Mouse (Mus musculus): ENCODE results near the gene Gpha2.
A peak's percentile ranks its signal among the peaks of the same experiment; 100 is the strongest.

The Gpha2 gene

GRCm38 (mm10) chr19:6226135-6226534 is at the start of gene Gpha2:
Gene Gpha2 (plus strand): TSS chr19:6226380.
- no peak for DNase-seq (ENCODE audit: low read depth)

GRCm38 (mm10) chr19:6178775-6179174 is 47.4 kb upstream of the Gpha2 start:
- DNase-seq (ENCODE audit: low read depth), result no peak

- DNase-seq (ENCODE audit: low read depth), result peak; percentile 20
Observed at GRCm38 (mm10) chr19:6181629-6182028, 44.6 kb upstream of the Gpha2 start.

DNA sequence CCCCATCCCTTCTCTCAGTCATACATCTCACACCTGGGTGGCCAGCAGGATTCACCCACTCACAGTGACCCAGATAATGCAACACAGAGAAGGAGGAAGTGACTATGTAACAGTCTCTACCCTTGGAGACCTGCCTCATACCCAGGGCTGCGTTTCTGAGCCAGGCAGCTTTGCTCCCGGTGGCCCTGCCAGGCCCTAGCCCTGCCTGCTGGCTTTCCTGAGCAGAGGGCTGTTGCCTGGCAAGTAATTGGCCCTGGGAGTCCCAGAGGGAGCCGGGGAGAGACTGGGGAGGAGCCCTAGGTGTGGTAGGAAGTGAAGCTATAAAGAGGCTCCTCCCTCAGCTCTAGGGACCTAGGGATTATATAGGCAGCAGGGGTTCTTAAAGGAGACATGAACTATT is 43.6 kb upstream of the Gpha2 start:
- DNase-seq (ENCODE audit: low read depth), result no peak

DNA sequence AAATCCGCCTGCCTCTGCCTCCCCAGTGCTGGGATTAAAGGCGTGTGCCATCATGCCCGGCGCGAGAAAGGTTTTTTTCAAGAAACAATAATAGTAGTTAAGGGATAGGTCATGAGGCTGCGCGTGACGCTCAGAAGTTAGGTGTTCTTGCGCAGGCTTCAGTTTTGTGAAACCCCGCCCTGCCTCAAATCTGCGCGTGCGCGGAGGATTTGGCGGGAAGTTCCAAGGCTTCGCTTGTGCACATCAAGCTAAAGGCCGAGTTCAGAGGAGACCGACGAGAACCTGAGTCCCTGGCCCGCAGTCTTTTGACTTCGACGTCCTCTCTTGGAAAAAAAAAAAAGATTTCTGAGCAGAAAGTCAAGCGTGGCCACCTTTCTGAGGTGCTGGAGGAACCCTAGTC is 42.0 kb upstream of the Gpha2 start, which contains the start of gene Majin:
TSS of gene Majin (plus strand) at position 258 of the 400 bp plus-strand sequence.
- no peak for DNase-seq (ENCODE audit: low read depth)

DNA sequence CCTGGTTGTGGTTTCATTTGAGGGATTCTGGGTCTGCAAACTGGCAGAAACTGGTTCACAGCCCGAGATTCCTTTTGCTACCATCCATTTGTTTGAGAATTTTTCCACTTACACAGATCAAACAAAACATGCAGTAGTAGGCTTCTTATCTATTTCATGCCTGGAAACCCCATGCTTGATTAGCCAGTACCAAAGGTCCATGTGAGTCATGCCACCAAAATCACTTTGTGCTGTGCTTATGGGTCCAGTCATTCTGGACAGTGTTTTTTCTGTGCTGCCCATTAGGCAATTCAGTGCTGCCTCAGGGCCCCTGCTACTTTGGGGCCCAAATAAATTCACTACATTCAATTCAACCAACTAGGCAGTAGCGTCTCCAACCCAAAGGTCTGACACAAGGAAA is 21.9 kb upstream of the Gpha2 start:
- DNase-seq (ENCODE audit: low read depth), result no peak

DNA sequence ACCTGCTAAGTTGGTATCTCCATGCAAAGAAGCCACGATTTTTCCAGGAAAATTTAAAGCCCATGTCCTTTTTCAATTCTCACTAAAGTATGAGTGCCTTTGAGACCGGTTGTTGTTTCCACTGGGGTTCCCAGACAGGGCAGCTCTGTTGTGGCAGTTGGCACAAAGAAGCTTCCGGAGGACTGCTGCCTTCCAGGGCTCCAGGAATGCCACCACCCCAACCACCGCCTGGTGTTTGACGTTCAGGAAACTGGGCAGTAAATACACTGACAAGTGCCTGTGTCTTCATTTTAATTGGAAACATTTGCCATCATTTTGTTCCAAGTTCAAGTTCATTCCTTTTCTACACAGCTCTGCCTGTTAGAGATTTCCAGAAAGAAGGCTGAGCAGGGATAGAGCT is 19.5 kb upstream of the Gpha2 start:
- no peak for DNase-seq (ENCODE audit: low read depth)

DNA sequence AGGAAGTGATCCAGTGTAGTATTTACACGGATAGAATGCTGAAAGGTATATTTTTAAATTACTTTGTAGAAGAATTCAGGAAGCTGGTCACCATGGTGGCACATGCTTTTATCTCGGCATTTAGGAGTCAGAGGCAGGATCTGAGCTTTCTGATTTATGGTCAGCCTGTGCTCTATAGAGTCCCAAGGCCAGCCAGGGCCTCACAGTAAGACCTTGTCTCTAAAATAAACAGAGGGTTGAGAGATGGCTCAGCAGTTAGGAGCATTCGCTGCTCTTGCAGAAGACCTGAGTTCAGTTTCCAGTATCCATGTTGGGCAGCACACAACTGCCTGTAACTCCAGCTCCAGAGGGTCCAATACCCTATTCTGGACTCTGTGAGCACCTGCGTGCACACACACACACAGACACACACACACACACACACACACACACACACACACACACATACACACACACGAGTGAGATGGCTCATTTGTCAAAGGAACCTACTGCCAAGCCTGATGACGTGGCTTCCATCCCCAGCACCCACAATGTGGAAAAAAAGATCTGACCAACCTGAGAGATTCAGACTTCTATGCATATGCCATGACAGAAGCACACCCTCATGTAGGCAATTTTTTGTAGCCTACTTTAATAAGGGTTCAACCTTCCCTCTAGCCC is 10.0 kb upstream of the Gpha2 start:
- no peak for DNase-seq (ENCODE audit: low read depth)

DNA sequence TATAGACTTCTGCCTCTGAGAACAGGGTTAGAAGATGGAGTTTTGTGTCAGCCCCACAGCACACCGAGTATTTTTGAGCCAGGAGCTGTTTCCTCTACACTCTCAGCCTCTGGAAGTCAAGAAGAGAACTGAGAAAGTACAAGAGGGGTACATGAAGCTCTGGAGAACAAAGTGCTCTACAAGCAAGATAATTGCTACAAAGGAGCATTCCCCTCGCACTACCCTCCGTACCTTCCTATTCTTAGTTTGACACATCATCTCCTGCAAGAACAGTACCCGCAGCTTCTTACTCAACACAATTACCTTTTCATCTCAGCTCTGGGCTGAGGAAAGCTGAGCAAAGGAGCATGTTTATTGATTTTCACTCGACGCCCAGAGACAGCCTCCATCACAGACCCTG is 7.6 kb upstream of the Gpha2 start:
- DNase-seq (ENCODE audit: low read depth), result no peak

GRCm38 (mm10) chr19:6226763-6227162 is 583 bp downstream of the Gpha2 start:
- DNase-seq (ENCODE audit: low read depth), result no peak

GRCm38 (mm10) chr19:6227864-6228263 is 1.7 kb downstream of the Gpha2 start:
- no peak for DNase-seq (ENCODE audit: low read depth)

DNA sequence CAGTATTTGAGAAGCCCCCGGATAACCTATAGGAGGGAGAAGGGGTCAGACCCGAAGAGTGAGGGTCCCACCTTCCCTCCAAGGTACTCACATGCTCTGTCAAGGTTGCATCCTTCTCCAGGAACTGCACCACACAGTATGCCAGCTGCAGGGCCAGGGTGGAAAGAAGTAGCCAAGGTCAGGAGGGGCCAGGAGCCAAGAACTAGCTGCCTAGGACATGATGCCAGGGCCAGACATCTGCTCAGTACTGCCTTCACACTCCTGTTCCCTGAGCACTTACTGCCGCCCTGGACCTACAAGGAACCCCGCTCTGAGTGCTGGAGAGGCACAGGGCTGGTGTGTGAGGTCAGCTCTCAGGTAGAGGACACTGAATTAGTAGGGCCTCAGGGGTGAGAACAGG is 4.2 kb downstream of the Gpha2 start:
- DNase-seq (ENCODE audit: low read depth), result no peak

DNA sequence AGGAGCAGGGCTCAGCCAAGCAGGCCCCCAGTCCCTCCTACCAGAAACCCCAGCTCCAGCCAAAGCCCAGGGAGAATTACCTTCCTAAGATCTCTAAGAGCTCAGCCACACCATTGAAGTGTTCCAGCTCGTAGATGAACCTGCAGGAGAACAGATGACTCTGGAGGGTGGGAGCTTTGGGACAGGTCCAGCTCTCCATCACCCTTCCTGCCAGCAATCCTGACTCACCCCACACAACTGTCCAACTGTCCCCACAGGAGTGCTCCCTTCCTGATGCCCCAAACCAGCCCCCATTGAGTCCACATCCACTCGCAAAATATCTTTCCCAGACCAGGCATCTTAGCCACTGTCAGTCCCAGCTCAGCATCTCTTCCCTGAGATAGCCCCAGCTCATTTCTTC is 4.9 kb downstream of the Gpha2 start:
- DNase-seq (ENCODE audit: low read depth), result no peak

GRCm38 (mm10) chr19:6233647-6234046 is 7.5 kb downstream of the Gpha2 start:
- no peak for DNase-seq (ENCODE audit: low read depth)

DNA sequence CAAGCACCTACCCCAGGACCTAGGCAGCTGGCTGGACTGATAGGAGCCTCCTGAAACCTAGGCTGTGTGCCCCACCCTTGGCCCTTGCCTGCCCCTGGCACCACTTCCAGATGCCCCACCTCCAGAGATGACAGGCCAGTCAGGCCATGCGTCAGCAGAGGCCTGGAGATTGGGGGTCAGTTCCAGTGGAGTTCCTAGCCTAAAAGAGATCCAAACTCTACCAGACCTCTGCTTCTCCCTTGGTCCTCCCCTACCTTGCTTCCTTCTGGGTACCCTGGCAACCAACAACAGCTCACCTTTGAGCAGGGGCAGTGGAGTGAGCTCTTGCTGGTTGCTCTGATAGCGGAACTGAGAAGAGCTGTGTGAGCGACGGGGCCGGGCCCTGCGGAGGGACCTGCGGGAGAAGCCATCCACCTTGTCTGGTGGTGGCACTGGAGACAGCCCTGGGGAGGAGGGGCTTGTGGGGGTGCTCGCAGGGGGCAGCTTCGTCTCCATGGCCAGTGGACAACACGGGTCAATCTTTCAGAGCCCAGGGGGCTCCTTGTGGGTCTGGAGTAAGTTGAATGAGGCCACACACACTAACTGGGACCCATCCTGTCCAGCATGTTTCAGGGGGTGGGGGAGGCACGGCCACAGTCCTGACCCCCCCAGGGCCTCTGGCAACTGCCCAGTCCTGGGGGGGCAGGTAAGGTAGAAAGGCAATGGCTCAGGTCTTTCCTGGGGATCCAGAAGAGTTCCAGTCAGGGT is 8.3 kb downstream of the Gpha2 start:
- no peak for DNase-seq (ENCODE audit: low read depth)

GRCm38 (mm10) chr19:6235084-6236052 is 9.2 kb downstream of the Gpha2 start, which contains the start of gene Ppp2r5b:
Gene Ppp2r5b (minus strand): TSS chr19:6235872.
- peak; percentile 98 for DNase-seq (ENCODE audit: low read depth)

GRCm38 (mm10) chr19:6236053-6236441 is 9.9 kb downstream of the Gpha2 start:
- DNase-seq (ENCODE audit: low read depth), result peak; percentile 91

GRCm38 (mm10) chr19:6236842-6237241 is 10.7 kb downstream of the Gpha2 start:
- no peak for DNase-seq (ENCODE audit: low read depth)

DNA sequence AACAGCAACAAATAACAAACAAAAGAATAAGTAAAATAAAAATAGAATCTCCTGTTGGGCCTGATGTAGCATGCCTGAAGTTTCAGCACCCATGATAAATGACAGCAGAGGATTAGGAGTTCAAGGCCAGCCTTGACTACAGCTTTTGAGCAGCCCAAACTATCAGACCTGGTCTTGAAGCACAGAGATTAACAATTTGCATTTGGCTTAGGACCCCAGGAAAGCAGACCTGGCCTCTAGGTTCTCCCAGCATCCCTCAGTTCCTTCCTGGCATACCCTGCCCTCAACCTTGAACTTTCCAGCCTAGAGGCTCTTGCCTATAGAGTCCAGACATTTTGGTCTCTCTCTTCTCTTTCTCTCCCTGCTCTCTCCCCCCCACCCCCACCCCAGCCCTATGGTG is 12.6 kb downstream of the Gpha2 start:
- no peak for DNase-seq (ENCODE audit: low read depth)

DNA sequence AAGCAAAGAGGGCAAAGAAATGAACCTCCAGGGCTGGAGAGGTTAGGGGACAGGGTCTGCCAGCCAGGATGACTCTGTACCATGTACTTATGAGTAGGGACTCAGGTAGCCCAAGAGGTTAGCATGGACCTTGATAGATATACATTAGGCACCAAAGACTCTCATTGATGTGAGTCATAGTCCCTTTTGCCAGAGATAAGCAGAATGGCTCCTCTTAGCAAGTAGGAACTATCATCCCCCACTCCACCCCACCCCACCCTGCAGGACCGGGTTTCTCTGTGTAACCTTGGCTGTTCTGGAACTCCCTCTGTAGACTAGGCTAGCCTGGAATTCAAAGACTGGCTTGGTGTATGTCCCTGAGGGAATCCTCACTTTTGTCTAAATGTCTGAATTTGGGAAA is 14.0 kb downstream of the Gpha2 start:
- DNase-seq (ENCODE audit: low read depth), result no peak

DNA sequence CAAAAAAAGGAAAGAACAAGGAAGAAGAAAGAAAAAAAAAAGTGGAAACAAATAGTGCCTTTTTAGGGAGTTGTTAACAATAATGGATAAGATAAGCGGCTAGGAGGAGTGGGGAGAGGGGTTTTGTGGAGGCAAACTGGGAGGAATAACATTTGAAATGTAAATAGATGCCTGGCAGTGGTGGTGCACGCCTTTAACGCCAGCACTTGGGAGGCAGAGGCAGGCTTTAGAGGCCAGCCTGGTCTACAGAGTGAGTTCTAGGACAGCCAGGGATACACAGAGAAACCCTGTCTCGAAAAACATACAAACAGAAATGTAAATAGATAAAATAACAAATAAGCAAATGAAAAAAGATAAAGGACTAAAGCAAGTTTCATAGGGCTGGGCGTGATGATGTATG is 14.5 kb downstream of the Gpha2 start:
- no peak for DNase-seq (ENCODE audit: low read depth)

DNA sequence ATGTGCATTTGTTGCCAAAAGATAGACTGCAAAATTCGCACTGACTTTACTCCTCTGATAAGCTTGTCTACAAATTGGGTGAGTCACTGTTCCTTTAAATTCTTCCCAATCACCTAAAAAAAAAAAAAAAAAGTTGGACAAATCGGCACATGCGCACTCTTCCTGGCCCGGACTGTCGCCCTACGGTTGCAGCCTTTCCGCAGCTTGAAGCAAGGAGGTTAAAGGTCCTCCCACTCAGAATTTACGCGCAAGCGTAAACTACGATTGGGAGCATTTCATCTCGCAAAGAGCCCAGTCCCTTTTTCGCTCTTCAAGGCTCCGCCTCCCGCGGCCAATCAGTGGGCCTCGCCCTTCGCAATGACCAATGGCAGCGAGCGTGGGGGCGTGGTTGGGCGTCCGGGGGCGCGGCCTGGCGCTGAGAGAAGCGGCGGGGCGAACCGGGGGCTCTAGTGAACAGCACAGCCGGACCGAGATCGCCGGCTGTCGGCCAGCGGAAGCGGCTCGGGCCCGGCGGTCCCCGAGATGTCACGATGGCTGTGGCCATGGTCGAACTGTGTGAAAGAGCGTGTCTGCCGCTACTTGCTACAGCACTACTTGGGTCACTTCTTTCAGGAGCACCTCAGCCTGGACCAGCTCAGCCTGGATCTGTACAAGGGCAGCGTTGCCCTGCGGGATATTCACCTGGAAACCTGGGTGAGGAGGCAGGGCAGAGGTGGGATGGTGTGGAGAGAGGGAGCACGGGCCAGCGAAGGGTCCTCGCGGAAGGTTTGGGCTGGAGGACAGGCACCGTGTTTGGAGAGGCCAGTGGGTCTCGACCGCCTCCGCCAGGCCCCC is 15.3 kb downstream of the Gpha2 start, which contains the start of gene Atg2a:
TSS of gene Atg2a (plus strand) at position 395 of the 834 bp plus-strand sequence.
- peak; percentile 99 for DNase-seq (ENCODE audit: low read depth)
